Mouse (Mus musculus) embryonic fibroblast, embryonic 13.5 days (primary cell): ENCODE measurements around the gene Tomm40.

Experiments used
- CTCF ChIP-seq: IDR thresholded peaks from 2 replicates; pipeline ENCODE4 v1.5.1; 2011; ENCODE audit warnings: mild to moderate bottlenecking, control low read depth, low read length, moderate library complexity, borderline replicate concordance; ENCODE audit not compliant: insufficient read depth
- POLR2A ChIP-seq: IDR thresholded peaks from 2 replicates; pipeline ENCODE4 v1.6.1; 2011; ENCODE audit warnings: low read depth, mild to moderate bottlenecking, control low read depth, low read length, moderate library complexity

DNA sequence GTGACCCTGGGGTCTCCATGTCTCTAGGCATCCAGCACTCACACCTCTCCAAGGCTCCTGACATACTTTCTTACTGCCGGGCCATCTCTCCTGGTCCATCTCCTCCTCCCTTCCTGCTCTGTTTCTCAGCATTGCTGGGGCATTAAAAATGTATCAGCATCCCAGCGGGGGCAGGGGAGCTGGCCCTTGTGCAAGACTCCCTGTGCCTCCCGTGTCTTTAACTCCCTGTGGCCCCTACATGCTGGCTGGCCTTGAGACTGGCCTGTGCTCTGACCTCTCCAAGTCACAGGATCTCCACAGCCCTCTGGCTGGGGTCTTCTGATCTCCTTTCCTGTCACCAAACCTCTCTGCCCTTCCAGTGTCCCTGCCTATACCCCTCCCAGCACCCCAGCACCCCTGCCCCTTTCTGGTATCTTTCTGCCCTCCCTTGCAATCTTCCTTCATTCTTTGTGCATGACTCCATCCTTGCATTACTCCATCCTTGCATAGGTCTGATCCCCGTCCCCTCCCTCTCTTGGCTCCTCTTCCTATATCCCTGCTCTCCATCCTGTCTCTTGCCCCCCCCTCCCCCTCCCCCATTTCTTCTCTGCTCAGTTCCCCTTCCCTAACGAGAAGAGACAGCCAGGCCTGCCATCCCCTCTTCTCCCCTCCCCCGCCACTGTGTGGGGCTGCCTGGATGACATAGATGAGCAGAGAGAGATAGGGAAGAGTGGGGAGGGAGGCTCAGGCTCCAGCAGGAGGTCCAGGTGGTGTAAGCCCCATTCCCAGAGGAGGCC lies 31.4 kb upstream of the Tomm40 start:
- TF ChIP-seq CTCF (no peak), POLR2A (peak; percentile 30; the same call in 1 of the 2 replicates)
